Mouse (Mus musculus): ENCODE measurements around the gene Nr4a3. TPM values are rescaled to one million over a fixed set of nuclear protein-coding genes. Genes with fewer than 3 reads are reported as not detected.
A peak's percentile ranks its signal among the peaks of the same experiment; 100 is the strongest.

The Nr4a3 gene
- polyA plus RNA-seq, 1 experiment from 2014 or later: 0.60 TPM

- Histone ChIP-seq H3K36me3 (no peaks in the 10 kb centered on the region), H3K27me3 (ENCODE audit: low read depth, poor library complexity, severe bottlenecking) (peaks cover 35% of the 10 kb centered on the region), H3K9me3 (replicated peaks) (no peaks in the 10 kb centered on the region), H3K4me3 (peak overlapping the region; percentile 82), H3K27ac (replicated peaks) (peak overlapping the region; percentile 97), H3K4me1 (peaks cover 68% of the 10 kb centered on the region)
- DNase-seq (ENCODE audit: low spot score): no peak
- WGBS: under 1% methylated on average over 11 of the region's 11 CpGs
These were observed 837 bp upstream of the Nr4a3 start for GRCm38 (mm10) chr4:48044141-48044490.

- no peaks in the 10 kb centered on the region for H3K9me3 ChIP-seq (replicated peaks)
- H3K4me1 ChIP-seq: peaks cover 74% of the 10 kb centered on the region
- peak overlapping the region; percentile 82 for H3K4me3 ChIP-seq
- no peaks in the 10 kb centered on the region for H3K36me3 ChIP-seq
- peak; percentile 69 for DNase-seq (ENCODE audit: low spot score)
- H3K27me3 ChIP-seq (ENCODE audit: low read depth, poor library complexity, severe bottlenecking): peaks cover 47% of the 10 kb centered on the region
- under 1% methylated on average over 42 of the region's 42 CpGs for WGBS
- peak overlapping the region; percentile 97 for H3K27ac ChIP-seq (replicated peaks)
These were observed 348 bp downstream of the Nr4a3 start for GRCm38 (mm10) chr4:48045281-48045720.

- peak overlapping the region; percentile 82 for H3K4me3 ChIP-seq
- DNase-seq (ENCODE audit: low spot score): peak; percentile 82
- under 1% methylated on average over 39 of the region's 39 CpGs for WGBS
- H3K27ac ChIP-seq (replicated peaks): peak overlapping the region; percentile 97
- peaks cover 74% of the 10 kb centered on the region for H3K4me1 ChIP-seq
- H3K9me3 ChIP-seq (replicated peaks): no peaks in the 10 kb centered on the region
- peaks cover 49% of the 10 kb centered on the region for H3K27me3 ChIP-seq (ENCODE audit: low read depth, poor library complexity, severe bottlenecking)
- H3K36me3 ChIP-seq: no peaks in the 10 kb centered on the region
These were observed 938 bp downstream of the Nr4a3 start for GRCm38 (mm10) chr4:48045721-48046460.

- peaks cover under 1% of the 10 kb centered on the region; the same call in 1 of the 2 replicates for H3K36me3 ChIP-seq
- H3K4me1 ChIP-seq: peaks cover 80% of the 10 kb centered on the region
- H3K4me3 ChIP-seq: peak overlapping the region; percentile 82
- peak overlapping the region; percentile 97 for H3K27ac ChIP-seq (replicated peaks)
- under 1% methylated on average over 20 of the region's 20 CpGs for WGBS
- H3K27me3 ChIP-seq (ENCODE audit: low read depth, poor library complexity, severe bottlenecking): peaks cover 55% of the 10 kb centered on the region
- no peaks in the 10 kb centered on the region for H3K9me3 ChIP-seq (replicated peaks)
- DNase-seq (ENCODE audit: low spot score): peak; percentile 60
These were observed 1.5 kb downstream of the Nr4a3 start for GRCm38 (mm10) chr4:48046461-48046901.

- Histone ChIP-seq H3K36me3 (peaks cover 9% of the 10 kb centered on the region), H3K27me3 (ENCODE audit: low read depth, poor library complexity, severe bottlenecking) (peaks cover 58% of the 10 kb centered on the region), H3K4me3 (peak overlapping the region; percentile 82), H3K9me3 (replicated peaks) (no peaks in the 10 kb centered on the region), H3K27ac (replicated peaks) (peak overlapping the region; percentile 97), H3K4me1 (peaks cover 80% of the 10 kb centered on the region)
- 1% methylated on average over 33 of the region's 33 CpGs for WGBS
- peak; percentile 70 for DNase-seq (ENCODE audit: low spot score)
These were observed 2.3 kb downstream of the Nr4a3 start for GRCm38 (mm10) chr4:48047136-48047765.

- H3K27ac ChIP-seq (replicated peaks): peak overlapping the region; percentile 97
- 1% methylated on average over 30 of the region's 30 CpGs for WGBS
- H3K27me3 ChIP-seq (ENCODE audit: low read depth, poor library complexity, severe bottlenecking): peaks cover 64% of the 10 kb centered on the region
- no peaks in the 10 kb centered on the region for H3K9me3 ChIP-seq (replicated peaks)
- peaks cover 15% of the 10 kb centered on the region for H3K36me3 ChIP-seq
- peaks cover 78% of the 10 kb centered on the region for H3K4me1 ChIP-seq
- H3K4me3 ChIP-seq: peak overlapping the region; percentile 82
- peak; percentile 85 for DNase-seq (ENCODE audit: low spot score)
These were observed 2.9 kb downstream of the Nr4a3 start for GRCm38 (mm10) chr4:48047766-48048371.

- WGBS: 1% methylated on average over 35 of the region's 35 CpGs
- peaks cover 72% of the 10 kb centered on the region for H3K27me3 ChIP-seq (ENCODE audit: low read depth, poor library complexity, severe bottlenecking)
These were observed 3.7 kb downstream of the Nr4a3 start for GRCm38 (mm10) chr4:48048456-48049315.

GRCm38 (mm10) chr4:48050020-48050419 lies 5.1 kb downstream of the Nr4a3 start:
- DNase-seq (ENCODE audit: low spot score): no peak
- Histone ChIP-seq H3K9me3 (replicated peaks) (no peaks in the 10 kb centered on the region), H3K4me1 (peaks cover 64% of the 10 kb centered on the region), H3K36me3 (peaks cover 20% of the 10 kb centered on the region), H3K27me3 (ENCODE audit: low read depth, poor library complexity, severe bottlenecking) (peaks cover 80% of the 10 kb centered on the region), H3K4me3 (no peak overlapping the region), H3K27ac (replicated peaks) (no peak overlapping the region)
- 55% methylated on average over 3 of the region's 3 CpGs for WGBS

More at GRCm38 (mm10) chr4:48048456-48049315, 3.7 kb downstream of the Nr4a3 start:
- no peak for DNase-seq (ENCODE audit: low spot score)
- Histone ChIP-seq H3K36me3 (peaks cover 20% of the 10 kb centered on the region), H3K9me3 (replicated peaks) (no peaks in the 10 kb centered on the region), H3K27ac (replicated peaks) (peak overlapping the region; percentile 97), H3K4me3 (peak overlapping the region; percentile 82), H3K4me1 (peaks cover 75% of the 10 kb centered on the region)

- Histone ChIP-seq H3K36me3 (peaks cover 20% of the 10 kb centered on the region), H3K9me3 (replicated peaks) (no peaks in the 10 kb centered on the region), H3K27me3 (ENCODE audit: low read depth, poor library complexity, severe bottlenecking) (peaks cover 80% of the 10 kb centered on the region), H3K27ac (replicated peaks) (no peak overlapping the region), H3K4me1 (peaks cover 59% of the 10 kb centered on the region), H3K4me3 (no peak overlapping the region)
- no peak for DNase-seq (ENCODE audit: low spot score)
- 35% methylated on average over 5 of the region's 5 CpGs for WGBS
These were observed 5.5 kb downstream of the Nr4a3 start for GRCm38 (mm10) chr4:48050442-48050841.

GRCm38 (mm10) chr4:48051086-48051673 lies 6.2 kb downstream of the Nr4a3 start:
- WGBS: 16% methylated on average over 19 of the region's 19 CpGs

GRCm38 (mm10) chr4:48051674-48052121 lies 6.7 kb downstream of the Nr4a3 start:
- DNase-seq (ENCODE audit: low spot score): peak; percentile 54
- Histone ChIP-seq H3K9me3 (replicated peaks) (no peaks in the 10 kb centered on the region), H3K27ac (replicated peaks) (peak overlapping the region; percentile 63), H3K27me3 (ENCODE audit: low read depth, poor library complexity, severe bottlenecking) (peaks cover 77% of the 10 kb centered on the region), H3K36me3 (peaks cover 23% of the 10 kb centered on the region), H3K4me1 (peaks cover 49% of the 10 kb centered on the region), H3K4me3 (peak overlapping the region; percentile 52)
- WGBS: 1% methylated on average over 37 of the region's 37 CpGs

More at GRCm38 (mm10) chr4:48051086-48051673, 6.2 kb downstream of the Nr4a3 start:
- no peaks in the 10 kb centered on the region for H3K9me3 ChIP-seq (replicated peaks)
- H3K27ac ChIP-seq (replicated peaks): peak overlapping the region; percentile 63
- H3K4me1 ChIP-seq: peaks cover 54% of the 10 kb centered on the region
- H3K36me3 ChIP-seq: peaks cover 20% of the 10 kb centered on the region
- peak; percentile 31 for DNase-seq (ENCODE audit: low spot score)
- peak overlapping the region; percentile 52 for H3K4me3 ChIP-seq
- H3K27me3 ChIP-seq (ENCODE audit: low read depth, poor library complexity, severe bottlenecking): peaks cover 80% of the 10 kb centered on the region

Measured in midbrain, embryonic 10.5 days (tissue).